Mouse (Mus musculus) limb, embryonic 14.5 days (tissue): ENCODE measurements at regions not wholly inside any gene's neighbourhood (a gene's known extent, or its start where the extent isn't known, plus 50 kb on each side); places are given as distances from the start of the nearest gene placed in this dataset.

ENCODE experiments used
- ATAC-seq: fragments of 200-750 bp; cut with Nextera tagmentation; 2 replicates; pipeline ENCODE4 v1.8.0; 2017; ENCODE audit warnings: low read depth, moderate number of reproducible peaks, moderate TSS enrichment; ENCODE audit not compliant: low FRiP score
- DNase-seq: peaks from one replicate; pipeline ENCODE4 v3.0.0-alpha.2; 2015; ENCODE audit warnings: low spot score
- H3K27ac ChIP-seq: fragments of 300-500 bp; sonication (generic); replicated peaks from 2 replicates; pipeline ENCODE4 v1.5.1; 2014; ENCODE audit warnings: low read depth, mild to moderate bottlenecking, low read length, moderate library complexity, mixed read lengths
- H3K27me3 ChIP-seq: fragments of 300-500 bp; sonication (generic); 2 replicates; pipeline ENCODE4 v1.6.1; 2014; ENCODE audit warnings: low read length, mixed read lengths; ENCODE audit not compliant: control insufficient read depth, insufficient read depth
- H3K36me3 ChIP-seq: fragments of 300-500 bp; sonication (generic); 2 replicates; pipeline ENCODE4 v1.6.1; 2014; ENCODE audit warnings: mild to moderate bottlenecking, low read length, moderate library complexity, mixed read lengths; ENCODE audit not compliant: control insufficient read depth, insufficient read depth
- H3K4me1 ChIP-seq: fragments of 300-500 bp; sonication (generic); 2 replicates; pipeline ENCODE4 v1.6.1; 2014; ENCODE audit warnings: antibody characterized with exemption, low read length, mixed read lengths; ENCODE audit not compliant: control insufficient read depth, insufficient read depth
- H3K4me2 ChIP-seq: fragments of 300-500 bp; sonication (generic); replicated peaks from 2 replicates; pipeline ENCODE4 v1.6.1; 2014; ENCODE audit warnings: low read depth, mild to moderate bottlenecking, low read length, moderate library complexity; ENCODE audit not compliant: severe bottlenecking
- H3K4me3 ChIP-seq: fragments of 300-500 bp; sonication (generic); replicated peaks from 2 replicates; pipeline ENCODE4 v1.5.1; 2014; ENCODE audit warnings: low read length
- H3K9ac ChIP-seq: fragments of 300-500 bp; sonication (generic); 2 replicates; pipeline ENCODE4 v1.6.1; 2014; ENCODE audit warnings: mild to moderate bottlenecking, low read depth, low read length, moderate library complexity; ENCODE audit not compliant: severe bottlenecking
- H3K9me3 ChIP-seq: fragments of 300-500 bp; sonication (generic); 2 replicates; pipeline ENCODE4 v1.6.1; 2016; ENCODE audit warnings: low read length; ENCODE audit not compliant: control insufficient read depth
- POLR2A ChIP-seq: fragments of 200-500 bp; IDR thresholded peaks from 2 replicates; pipeline ENCODE4 v1.8.0; 2012; ENCODE audit warnings: inconsistent platforms, mild to moderate bottlenecking, moderate library complexity, borderline replicate concordance; ENCODE audit not compliant: insufficient read depth, insufficient read length; ENCODE audit errors: extremely low read depth
- WGBS: fragments of 180-500 bp; shearing (Covaris S2); extraction: QIAGEN DNeasy Blood & Tissue Kit; methylation state at CpG from one replicate; pipeline ENCODE4 v1.1.7; 2014; 5-methylcytosine and 5-hydroxymethylcytosine counted together

- Histone ChIP-seq H3K27ac (no peak overlapping the region), H3K9me3 (no peaks in the 10 kb centered on the region), H3K9ac (no peak overlapping the region), H3K4me3 (no peak overlapping the region), H3K36me3 (no peaks in the 10 kb centered on the region), H3K4me2 (no peak overlapping the region), H3K4me1 (no peaks in the 10 kb centered on the region), H3K27me3 (no peaks in the 10 kb centered on the region)
- 84% methylated on average over 4 of the region's 4 CpGs for WGBS
- TF ChIP-seq POLR2A = no peak
- DNase-seq (no peak), ATAC-seq (no peak)
Measured at GRCm38 (mm10) chr1:64361959-64362638, 170.3 kb upstream of the Creb1 start.

- H3K4me1 ChIP-seq = no peaks in the 10 kb centered on the region
- H3K9ac ChIP-seq = no peak overlapping the region
- H3K27ac ChIP-seq = no peak overlapping the region
- WGBS = 80% methylated on average over 3 of the region's 3 CpGs
- H3K27me3 ChIP-seq = no peaks in the 10 kb centered on the region
- H3K9me3 ChIP-seq = no peaks in the 10 kb centered on the region
- H3K4me3 ChIP-seq = no peak overlapping the region
- ATAC-seq (no peak), DNase-seq (no peak)
- no peaks in the 10 kb centered on the region for H3K36me3 ChIP-seq
- no peak for TF ChIP-seq POLR2A
- no peak overlapping the region for H3K4me2 ChIP-seq
Measured at GRCm38 (mm10) chr1:64343268-64343667, 189.2 kb upstream of the Creb1 start.

DNA sequence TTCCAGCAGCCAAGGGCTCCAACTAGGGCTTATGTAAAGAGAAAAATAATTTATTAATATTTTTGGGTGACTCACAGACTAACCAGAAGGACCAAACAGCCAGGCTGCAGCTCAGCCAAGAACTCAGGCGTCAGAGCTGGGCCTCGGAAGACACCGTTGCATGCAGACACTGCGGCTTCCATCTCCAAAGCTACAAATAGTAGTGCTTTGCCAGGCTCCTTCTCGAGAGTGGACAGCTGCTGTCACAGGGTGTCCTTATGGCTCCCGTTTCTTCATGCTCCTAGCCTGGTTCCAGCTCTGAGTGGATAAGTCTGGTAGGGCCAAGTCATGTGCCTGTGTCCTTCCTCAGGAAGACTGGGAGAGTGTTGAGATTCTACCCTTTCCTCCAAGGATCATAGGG is 190.8 kb upstream of the Creb1 start:
- ATAC-seq (no peak), DNase-seq (no peak)
- Histone ChIP-seq H3K9ac (no peak overlapping the region), H3K9me3 (no peaks in the 10 kb centered on the region), H3K36me3 (no peaks in the 10 kb centered on the region), H3K27ac (no peak overlapping the region), H3K4me3 (no peak overlapping the region), H3K4me1 (no peaks in the 10 kb centered on the region), H3K4me2 (no peak overlapping the region), H3K27me3 (no peaks in the 10 kb centered on the region)
- 76% methylated on average over 6 of the region's 6 CpGs for WGBS
- no peak for TF ChIP-seq POLR2A

- no peak for TF ChIP-seq POLR2A
- Histone ChIP-seq H3K4me3 (no peak overlapping the region), H3K4me1 (no peaks in the 10 kb centered on the region), H3K27ac (no peak overlapping the region), H3K36me3 (no peaks in the 10 kb centered on the region), H3K4me2 (no peak overlapping the region), H3K9ac (no peak overlapping the region), H3K9me3 (no peaks in the 10 kb centered on the region), H3K27me3 (no peaks in the 10 kb centered on the region)
- WGBS = 47% methylated on average over 9 of the region's 9 CpGs
- no peak for DNase-seq
- no peak for ATAC-seq
Measured at GRCm38 (mm10) chr1:64338575-64338961, 193.9 kb upstream of the Creb1 start.

DNA sequence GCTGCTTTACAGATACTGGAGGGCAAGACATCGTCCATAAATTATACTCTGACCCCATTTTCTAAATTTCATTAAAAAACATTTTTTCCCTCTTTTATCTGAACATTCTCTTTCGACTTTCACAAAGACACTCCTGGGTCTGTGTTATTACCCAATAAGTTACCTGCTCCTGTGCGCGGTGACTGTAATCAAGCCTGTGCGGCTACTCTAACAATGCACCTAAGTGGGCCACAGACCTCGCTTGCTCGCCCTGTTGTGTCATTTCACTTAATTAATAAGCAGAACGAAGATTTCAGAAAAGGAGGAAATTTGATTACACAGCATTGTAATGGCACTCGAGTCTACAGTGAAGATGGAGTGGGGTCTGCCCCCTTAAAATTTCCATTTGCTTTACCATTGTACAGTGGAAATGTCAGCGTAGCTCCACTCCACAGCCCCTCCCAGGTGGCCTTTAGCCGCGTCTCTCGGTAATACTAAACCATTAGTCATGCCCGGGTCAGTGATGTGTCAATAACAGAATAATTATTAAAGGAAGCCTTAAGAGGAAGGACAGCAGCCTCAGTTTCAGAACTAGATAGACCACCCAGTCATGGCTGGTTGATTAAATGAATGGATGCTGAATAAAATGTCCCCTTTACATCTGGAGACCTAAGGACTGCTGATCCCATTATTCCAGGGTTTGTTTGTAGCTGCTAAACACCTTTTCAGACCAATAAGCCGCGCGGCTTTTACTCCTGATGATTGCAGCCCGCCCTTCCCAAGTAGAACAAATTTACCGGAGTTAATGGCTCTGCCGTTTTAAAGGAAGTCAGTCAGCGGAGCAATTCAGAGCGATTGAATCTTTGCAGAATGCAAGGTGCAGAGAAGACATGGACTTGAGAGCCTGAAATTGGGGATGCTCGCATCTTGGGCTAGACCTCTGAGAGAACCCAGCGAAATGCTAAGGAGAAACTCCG is 194.5 kb upstream of the Creb1 start:
- Histone ChIP-seq H3K27ac (no peak overlapping the region), H3K36me3 (no peaks in the 10 kb centered on the region), H3K4me1 (no peaks in the 10 kb centered on the region), H3K9me3 (no peaks in the 10 kb centered on the region), H3K4me3 (no peak overlapping the region), H3K9ac (no peak overlapping the region), H3K4me2 (no peak overlapping the region), H3K27me3 (no peaks in the 10 kb centered on the region)
- DNase-seq (no peak), ATAC-seq (no peak)
- TF ChIP-seq POLR2A = no peak
- WGBS = 61% methylated on average over 25 of the region's 25 CpGs
